Mouse (Mus musculus) embryonic facial prominence, embryonic 13.5 days (tissue): ENCODE measurements at regions not wholly inside any gene's neighbourhood (a gene's known extent, or its start where the extent isn't known, plus 50 kb on each side); places are given as distances from the start of the nearest gene placed in this dataset.

Experiments
- ATAC-seq: fragments of 200-750 bp; cut with Nextera tagmentation; 2 replicates; pipeline ENCODE4 v1.8.0; 2017; ENCODE audit warnings: low read depth; ENCODE audit not compliant: insufficient number of reproducible peaks, insufficient read depth, low FRiP score, low TSS enrichment
- H3K27ac ChIP-seq: fragments of 300-500 bp; sonication (generic); 2 replicates; pipeline ENCODE4 v1.5.1; 2015; ENCODE audit warnings: moderate library complexity, mild to moderate bottlenecking, inconsistent platforms
- H3K27me3 ChIP-seq: fragments of 300-500 bp; sonication (generic); 2 replicates; pipeline ENCODE4 v1.6.1; 2015; ENCODE audit warnings: mild to moderate bottlenecking, inconsistent platforms
- H3K36me3 ChIP-seq: fragments of 300-500 bp; sonication (generic); 2 replicates; pipeline ENCODE4 v1.6.1; 2015; ENCODE audit warnings: mild to moderate bottlenecking, inconsistent platforms
- H3K4me1 ChIP-seq: fragments of 300-500 bp; sonication (generic); 2 replicates; pipeline ENCODE4 v1.6.1; 2015; ENCODE audit warnings: inconsistent platforms
- H3K4me2 ChIP-seq: fragments of 300-500 bp; sonication (generic); 2 replicates; pipeline ENCODE4 v1.6.1; 2015; ENCODE audit warnings: moderate library complexity, mild to moderate bottlenecking, inconsistent platforms
- H3K4me3 ChIP-seq: fragments of 300-500 bp; sonication (generic); 2 replicates; pipeline ENCODE4 v1.5.1; 2015; ENCODE audit warnings: mild to moderate bottlenecking, inconsistent platforms
- H3K9ac ChIP-seq: fragments of 300-500 bp; sonication (generic); 2 replicates; pipeline ENCODE4 v1.6.1; 2015; ENCODE audit warnings: mild to moderate bottlenecking, inconsistent platforms
- H3K9me3 ChIP-seq: fragments of 300-500 bp; sonication (generic); 2 replicates; pipeline ENCODE4 v1.6.1; 2016; ENCODE audit warnings: inconsistent platforms
- WGBS: fragments of 180-500 bp; shearing (Covaris S2); methylation state at CpG from one replicate; pipeline ENCODE4 v1.1.7; 2015; ENCODE audit warnings: mixed read lengths; 5-methylcytosine and 5-hydroxymethylcytosine counted together

GRCm38 (mm10) chr3:39609937-39610336, 723.2 kb downstream of the Fat4 start:
- Histone ChIP-seq H3K4me1 (0 out of 2 replicates have a peak, but pooled peaks cover 4% of the 10 kb centered on the region), H3K27ac (no peak overlapping the region), H3K4me2 (no peak overlapping the region), H3K36me3 (no peaks in the 10 kb centered on the region), H3K27me3 (no peaks in the 10 kb centered on the region), H3K4me3 (no peak overlapping the region), H3K9ac (no peak overlapping the region), H3K9me3 (no peaks in the 10 kb centered on the region)
- no peak for ATAC-seq
- 74% methylated on average over 3 of the region's 3 CpGs for WGBS

- H3K9me3 ChIP-seq: no peaks in the 10 kb centered on the region
- H3K36me3 ChIP-seq: no peaks in the 10 kb centered on the region
- WGBS: 78% methylated on average over 7 of the region's 7 CpGs
- 0 out of 2 replicates have a peak, but pooled peaks cover 4% of the 10 kb centered on the region for H3K4me1 ChIP-seq
- no peak overlapping the region for H3K27ac ChIP-seq
- no peak overlapping the region for H3K9ac ChIP-seq
- no peaks in the 10 kb centered on the region for H3K27me3 ChIP-seq
- H3K4me3 ChIP-seq: no peak overlapping the region
- H3K4me2 ChIP-seq: no peak overlapping the region
- no peak for ATAC-seq
Observed at GRCm38 (mm10) chr3:39612408-39612807, 725.7 kb downstream of the Fat4 start.

DNA sequence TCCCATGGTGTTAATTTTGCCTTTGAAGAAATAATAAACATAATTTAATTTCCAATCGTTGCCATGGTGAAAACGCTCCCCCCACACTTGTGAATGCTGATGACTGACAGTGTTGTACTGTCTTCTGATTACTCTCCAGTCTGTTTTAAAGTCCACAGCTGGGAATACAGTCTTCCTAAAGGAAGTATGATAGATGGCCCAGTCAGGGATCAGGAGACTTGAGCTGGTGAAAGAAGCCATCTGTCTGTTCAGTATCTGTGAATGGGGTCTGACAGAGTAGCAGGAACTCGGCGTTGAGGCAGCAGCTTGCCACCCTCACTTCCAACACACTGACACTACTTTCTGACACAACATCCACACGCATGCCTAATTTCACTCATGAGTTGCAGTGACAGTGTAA, 751.2 kb downstream of the Fat4 start:
- H3K9me3 ChIP-seq: no peaks in the 10 kb centered on the region
- no peak overlapping the region for H3K9ac ChIP-seq
- no peaks in the 10 kb centered on the region for H3K27me3 ChIP-seq
- no peak for ATAC-seq
- H3K4me1 ChIP-seq: no peaks in the 10 kb centered on the region
- H3K4me3 ChIP-seq: no peak overlapping the region
- H3K36me3 ChIP-seq: no peaks in the 10 kb centered on the region
- 82% methylated on average over 5 of the region's 5 CpGs for WGBS
- no peak overlapping the region for H3K4me2 ChIP-seq
- H3K27ac ChIP-seq: no peak overlapping the region

GRCm38 (mm10) chr3:39643194-39643593, 756.5 kb downstream of the Fat4 start:
- no peaks in the 10 kb centered on the region for H3K9me3 ChIP-seq
- H3K4me1 ChIP-seq: 0 out of 2 replicates have a peak, but pooled peaks cover 3% of the 10 kb centered on the region
- WGBS: 89% methylated on average over 3 of the region's 3 CpGs
- H3K9ac ChIP-seq: no peak overlapping the region
- H3K27ac ChIP-seq: no peak overlapping the region
- no peak for ATAC-seq
- H3K4me2 ChIP-seq: no peak overlapping the region
- H3K36me3 ChIP-seq: no peaks in the 10 kb centered on the region
- H3K4me3 ChIP-seq: no peak overlapping the region
- H3K27me3 ChIP-seq: no peaks in the 10 kb centered on the region

GRCm38 (mm10) chr3:39666817-39667216, 780.1 kb downstream of the Fat4 start:
- Histone ChIP-seq H3K4me1 (no peaks in the 10 kb centered on the region), H3K9ac (no peak overlapping the region), H3K4me2 (no peak overlapping the region), H3K4me3 (no peak overlapping the region), H3K36me3 (no peaks in the 10 kb centered on the region), H3K27me3 (no peaks in the 10 kb centered on the region), H3K9me3 (no peaks in the 10 kb centered on the region), H3K27ac (no peak overlapping the region)
- WGBS: 86% methylated on average over 3 of the region's 3 CpGs
- no peak for ATAC-seq

- no peak overlapping the region for H3K27ac ChIP-seq
- ATAC-seq: no peak
- no peaks in the 10 kb centered on the region for H3K27me3 ChIP-seq
- no peak overlapping the region for H3K4me3 ChIP-seq
- 64% methylated on average over 1 of the region's 1 CpGs for WGBS
- no peaks in the 10 kb centered on the region for H3K36me3 ChIP-seq
- peaks cover 8% of the 10 kb centered on the region; the same call in 1 of the 2 replicates for H3K4me1 ChIP-seq
- H3K4me2 ChIP-seq: no peak overlapping the region
- no peak overlapping the region for H3K9ac ChIP-seq
- no peaks in the 10 kb centered on the region for H3K9me3 ChIP-seq
Observed at GRCm38 (mm10) chr3:39669145-39669544, 782.4 kb downstream of the Fat4 start.

- H3K4me1 ChIP-seq: peaks cover 8% of the 10 kb centered on the region; the same call in 1 of the 2 replicates
- no peaks in the 10 kb centered on the region for H3K36me3 ChIP-seq
- H3K9ac ChIP-seq: no peak overlapping the region
- H3K27ac ChIP-seq: no peak overlapping the region
- H3K9me3 ChIP-seq: no peaks in the 10 kb centered on the region
- no peak overlapping the region for H3K4me3 ChIP-seq
- H3K4me2 ChIP-seq: no peak overlapping the region
- WGBS: 88% methylated on average over 7 of the region's 7 CpGs
- H3K27me3 ChIP-seq: no peaks in the 10 kb centered on the region
- ATAC-seq: no peak
Observed at GRCm38 (mm10) chr3:39673997-39674396, 787.3 kb downstream of the Fat4 start.

GRCm38 (mm10) chr3:39674927-39675326, 788.2 kb downstream of the Fat4 start:
- Histone ChIP-seq H3K9ac (no peak overlapping the region), H3K27ac (no peak overlapping the region), H3K36me3 (no peaks in the 10 kb centered on the region), H3K9me3 (no peaks in the 10 kb centered on the region), H3K4me3 (no peak overlapping the region), H3K4me1 (peaks cover 8% of the 10 kb centered on the region; the same call in 1 of the 2 replicates), H3K4me2 (no peak overlapping the region), H3K27me3 (no peaks in the 10 kb centered on the region)
- 77% methylated on average over 10 of the region's 10 CpGs for WGBS
- no peak for ATAC-seq

- WGBS: 93% methylated on average over 1 of the region's 1 CpGs
- Histone ChIP-seq H3K4me3 (no peak overlapping the region), H3K9ac (no peak overlapping the region), H3K36me3 (no peaks in the 10 kb centered on the region), H3K4me1 (no peaks in the 10 kb centered on the region), H3K27ac (no peak overlapping the region), H3K4me2 (no peak overlapping the region), H3K27me3 (no peaks in the 10 kb centered on the region), H3K9me3 (0 out of 2 replicates have a peak, but pooled peaks cover 3% of the 10 kb centered on the region)
- no peak for ATAC-seq
Observed at GRCm38 (mm10) chr3:39705610-39706009, 818.9 kb downstream of the Fat4 start.

GRCm38 (mm10) chr3:39712795-39713709, 818.0 kb upstream of the Intu start:
- H3K4me3 ChIP-seq: no peak overlapping the region
- WGBS: 71% methylated on average over 13 of the region's 13 CpGs
- H3K4me1 ChIP-seq: peaks cover 3% of the 10 kb centered on the region; the same call in 1 of the 2 replicates
- H3K27ac ChIP-seq: no peak overlapping the region
- H3K9me3 ChIP-seq: no peaks in the 10 kb centered on the region
- no peak for ATAC-seq
- H3K27me3 ChIP-seq: no peaks in the 10 kb centered on the region
- H3K9ac ChIP-seq: no peak overlapping the region
- no peak overlapping the region for H3K4me2 ChIP-seq
- H3K36me3 ChIP-seq: no peaks in the 10 kb centered on the region

GRCm38 (mm10) chr3:39714056-39714592, 817.0 kb upstream of the Intu start:
- Histone ChIP-seq H3K4me2 (no peak overlapping the region), H3K27ac (no peak overlapping the region), H3K27me3 (no peaks in the 10 kb centered on the region), H3K4me3 (no peak overlapping the region), H3K9ac (no peak overlapping the region), H3K4me1 (peaks cover 9% of the 10 kb centered on the region; the same call in 1 of the 2 replicates), H3K36me3 (no peaks in the 10 kb centered on the region), H3K9me3 (no peaks in the 10 kb centered on the region)
- 34% methylated on average over 5 of the region's 5 CpGs for WGBS
- no peak for ATAC-seq
